Mouse (Mus musculus) midbrain, embryonic 11.5 days (tissue): Measurements from ENCODE around the gene Zfp788. TPM values are rescaled to one million over a fixed set of nuclear protein-coding genes. Genes with fewer than 3 reads are reported as not detected.
A peak's percentile ranks its signal among the peaks of the same experiment; 100 is the strongest.
"Not testable (repeated sequence)": the region's sequence is repeated elsewhere in the genome, so short reads cannot be mapped to it uniquely, and the experiment has no call there.

Experiments
- ATAC-seq: fragments of 200-750 bp; cut with Nextera tagmentation; 2 replicates; pipeline ENCODE4 v1.8.0; 2017; ENCODE audit warnings: moderate TSS enrichment, moderate library complexity; ENCODE audit not compliant: low FRiP score
- DNase-seq: peaks from one replicate; pipeline ENCODE4 v3.0.0; 2015; ENCODE audit warnings: low spot score; ENCODE audit errors: missing footprints
- H3K27ac ChIP-seq: fragments of 300-500 bp; sonication (generic); 2 replicates; pipeline ENCODE4 v1.5.1; 2014; ENCODE audit warnings: low read depth, low read length
- H3K27me3 ChIP-seq: fragments of 300-500 bp; sonication (generic); 2 replicates; pipeline ENCODE4 v1.6.1; 2014; ENCODE audit warnings: mild to moderate bottlenecking, low read length, moderate library complexity, mixed read lengths; ENCODE audit not compliant: control insufficient read depth, insufficient read depth
- H3K36me3 ChIP-seq: fragments of 300-500 bp; sonication (generic); 2 replicates; pipeline ENCODE4 v1.6.1; 2014; ENCODE audit warnings: mild to moderate bottlenecking, low read length, moderate library complexity, mixed read lengths; ENCODE audit not compliant: control insufficient read depth, insufficient read depth
- H3K4me1 ChIP-seq: fragments of 300-500 bp; sonication (generic); 2 replicates; pipeline ENCODE4 v1.6.1; 2014; ENCODE audit warnings: low read length; ENCODE audit not compliant: control insufficient read depth, insufficient read depth
- H3K4me2 ChIP-seq: fragments of 300-500 bp; sonication (generic); 2 replicates; pipeline ENCODE4 v1.6.1; 2014; ENCODE audit warnings: mild to moderate bottlenecking, moderate library complexity
- H3K4me3 ChIP-seq: fragments of 300-500 bp; sonication (generic); 2 replicates; pipeline ENCODE4 v1.5.1; 2014; ENCODE audit warnings: low read depth, low read length
- H3K9ac ChIP-seq: fragments of 300-500 bp; sonication (generic); 2 replicates; pipeline ENCODE4 v1.6.1; 2014; ENCODE audit warnings: low read length
- H3K9me3 ChIP-seq: fragments of 300-500 bp; sonication (generic); 2 replicates; pipeline ENCODE4 v1.6.1; 2016; ENCODE audit warnings: low read length; ENCODE audit not compliant: control insufficient read depth
- WGBS: fragments of 180-500 bp; shearing (Covaris S2); extraction: QIAGEN DNeasy Blood & Tissue Kit; methylation state at CpG from one replicate; pipeline ENCODE4 v1.1.7; 2014; 5-methylcytosine and 5-hydroxymethylcytosine counted together
- polyA plus RNA-seq: library from polyadenylated mRNA; unstranded; fragments of >200 nt; fragmentation: Nextera tagmentation; extraction: Ambion mirVana; gene quantifications from 2 replicates; pipeline ENCODE4 v1.2.1, GENCODE M21; 2014

Gene Zfp788
- polyA plus RNA-seq, result 18.7 and 22.6 TPM in 2 replicates

DNA sequence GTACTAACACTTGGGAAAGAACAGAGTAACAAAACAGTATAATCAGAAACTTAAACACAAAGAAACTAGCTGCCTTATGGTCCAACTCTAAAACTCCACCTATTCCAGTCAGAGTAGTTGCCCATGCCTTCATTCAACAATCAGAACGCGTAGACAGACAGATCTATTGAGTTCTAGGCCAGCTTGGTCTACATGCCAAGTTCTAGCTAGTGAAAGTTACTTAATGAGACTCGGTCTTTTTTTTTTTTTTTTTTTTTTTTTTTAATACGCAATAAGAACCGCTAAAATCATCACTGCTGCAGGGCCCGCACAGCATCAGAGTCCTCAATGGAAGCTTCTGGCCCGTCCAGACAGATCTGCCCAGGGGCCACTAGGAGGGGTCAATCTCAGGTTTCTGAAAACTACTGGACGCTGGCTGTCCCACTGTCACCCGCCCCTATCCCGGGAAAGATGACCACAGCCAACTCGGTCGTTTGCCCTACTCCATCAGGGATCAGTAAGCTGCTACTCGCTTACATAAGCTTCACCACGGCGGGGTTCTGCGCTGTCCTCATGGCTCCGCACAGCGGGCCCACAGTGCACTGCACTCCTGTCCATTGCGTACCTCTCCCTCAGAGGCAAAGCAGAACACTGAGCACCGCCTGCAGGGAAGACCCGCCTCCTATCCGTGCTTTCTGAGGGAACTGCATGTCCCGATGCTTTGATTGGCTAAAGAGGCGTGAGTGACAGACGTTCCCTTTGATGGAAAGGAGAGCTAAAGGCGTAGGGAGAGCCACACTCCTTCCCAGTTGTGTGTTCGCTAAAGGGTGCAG is at the start of gene Zfp788:
TSS of gene Zfp788 (plus strand) at position 795 of the 812 bp plus-strand sequence.
- Histone ChIP-seq H3K27me3 (no peaks in the 10 kb centered on the region), H3K4me3 (peak within 1 kb of the TSS; percentile 51), H3K4me2 (peak within 1 kb of the TSS; percentile 85), H3K36me3 (peaks cover 14% of the 10 kb centered on the region), H3K4me1 (peaks cover 4% of the 10 kb centered on the region; the same call in 1 of the 2 replicates), H3K9me3 (peaks cover 10% of the 10 kb centered on the region; the same call in 1 of the 2 replicates), H3K9ac (peak within 1 kb of the TSS; percentile 68), H3K27ac (peak within 1 kb of the TSS; percentile 94)
- WGBS, result 2% methylated on average over 27 of the region's 27 CpGs
- ATAC-seq, result peak; percentile 96
- peak; percentile 98 for DNase-seq

DNA sequence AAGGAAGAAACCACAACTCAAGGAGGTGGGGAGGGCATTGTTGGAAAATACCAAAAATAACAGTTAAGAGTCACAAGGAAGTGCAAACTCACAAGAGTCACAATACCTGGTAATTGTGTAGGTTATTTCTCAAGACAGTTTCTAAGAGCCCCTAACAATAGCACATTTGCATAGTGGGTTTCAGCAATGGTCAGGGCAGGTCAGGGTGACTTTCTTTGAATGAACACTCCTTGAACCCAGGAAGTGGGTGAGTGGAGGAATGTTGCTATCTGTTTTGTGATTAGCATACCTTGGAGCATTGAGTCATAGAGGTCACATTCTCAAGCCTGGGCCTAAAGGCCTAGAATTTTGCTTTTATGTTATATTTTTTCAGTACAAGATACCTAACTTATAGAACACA is 45.2 kb upstream of the Zfp788 start:
- ATAC-seq, result not testable (repeated sequence)

DNA sequence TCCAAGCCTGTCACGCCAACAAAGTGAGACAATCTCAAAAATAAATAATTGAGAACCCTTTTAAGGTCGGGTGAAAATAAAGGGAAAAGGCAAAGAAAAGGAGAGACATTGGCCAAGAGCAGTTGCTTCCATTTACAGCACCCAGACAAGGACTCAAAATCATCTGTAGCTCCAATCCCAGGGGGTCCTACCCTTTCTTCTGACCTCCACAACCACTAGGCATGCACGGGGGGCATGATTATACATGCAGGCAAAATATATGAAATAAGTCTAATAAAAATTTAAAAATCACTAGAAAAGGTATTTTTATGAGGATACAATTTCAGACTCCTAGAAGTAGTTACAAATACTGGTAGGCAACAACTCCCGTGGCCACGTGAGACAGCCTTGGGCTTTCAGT is 34.4 kb upstream of the Zfp788 start:
- no peaks in the 10 kb centered on the region for H3K9me3 ChIP-seq
- ATAC-seq (peak; percentile 50; the same call in 1 of the 2 replicates), DNase-seq (no peak)
- H3K27me3 ChIP-seq, result no peaks in the 10 kb centered on the region
- no peaks in the 10 kb centered on the region for H3K36me3 ChIP-seq
- H3K27ac ChIP-seq, result no peak overlapping the region
- peak overlapping the region; percentile 56 for H3K4me3 ChIP-seq
- H3K9ac ChIP-seq, result peak overlapping the region; percentile 69
- H3K4me2 ChIP-seq, result peak overlapping the region; percentile 42
- H3K4me1 ChIP-seq, result no peaks in the 10 kb centered on the region; the same call in 1 of the 2 replicates
- WGBS, result 51% methylated on average over 5 of the region's 5 CpGs

More for the DNA sequence above, 45.2 kb upstream of the Zfp788 start:
- not testable (repeated sequence) for H3K9me3 ChIP-seq, DNase-seq, H3K4me3 ChIP-seq, H3K36me3 ChIP-seq, H3K4me2 ChIP-seq, H3K27ac ChIP-seq, H3K27me3 ChIP-seq, H3K4me1 ChIP-seq, H3K9ac ChIP-seq

DNA sequence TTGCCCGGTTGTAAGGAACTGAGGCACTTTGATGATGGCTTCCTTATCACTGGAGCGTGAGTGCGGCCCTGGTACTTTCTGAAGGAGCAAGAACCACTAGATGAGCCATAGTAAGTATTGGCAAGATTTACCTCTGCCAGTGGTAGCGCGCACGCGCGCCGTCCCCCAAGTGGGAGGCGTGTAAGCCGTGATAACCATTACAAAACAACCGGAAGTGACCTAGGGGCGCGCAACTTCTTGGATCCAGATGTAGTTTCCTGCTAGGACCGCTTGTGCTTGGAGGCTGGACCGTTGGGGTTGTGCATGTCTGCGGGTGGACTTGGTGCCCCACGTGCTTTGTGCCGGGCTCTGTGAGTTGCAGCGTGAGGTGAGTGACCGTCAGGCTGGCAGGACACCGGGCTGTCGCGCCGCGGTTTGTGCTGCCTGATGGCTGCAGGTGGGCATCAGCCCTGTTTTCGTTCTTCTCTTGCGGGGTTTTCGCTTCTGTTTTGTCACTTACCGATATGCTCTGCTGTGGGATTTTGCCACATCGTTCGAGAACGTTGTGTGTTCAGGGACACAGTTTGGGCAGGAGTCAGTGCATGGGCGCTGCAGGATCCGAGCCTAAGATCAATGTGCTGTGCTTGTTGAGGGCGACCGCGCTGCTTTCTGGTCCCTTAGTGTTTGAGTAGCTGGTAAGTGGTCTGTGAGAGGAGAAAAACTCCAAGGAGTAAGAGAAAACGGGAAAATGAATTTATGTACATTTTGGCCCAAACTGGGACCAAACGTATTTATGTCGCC is 33.8 kb upstream of the Zfp788 start, which contains the start of gene 2610021A01Rik:
TSS of gene 2610021A01Rik (plus strand) at position 197 of the 780 bp plus-strand sequence.
- H3K27me3 ChIP-seq, result no peaks in the 10 kb centered on the region
- H3K9ac ChIP-seq, result peak within 1 kb of the TSS; percentile 69
- DNase-seq (peak; percentile 98), ATAC-seq (peak; percentile 97)
- under 1% methylated on average over 41 of the region's 41 CpGs for WGBS
- no peaks in the 10 kb centered on the region for H3K9me3 ChIP-seq
- H3K4me2 ChIP-seq, result peak within 1 kb of the TSS; percentile 42
- H3K4me3 ChIP-seq, result peak within 1 kb of the TSS; percentile 56
- H3K36me3 ChIP-seq, result no peaks in the 10 kb centered on the region
- no peak within 1 kb of the TSS for H3K27ac ChIP-seq
- no peaks in the 10 kb centered on the region; the same call in 1 of the 2 replicates for H3K4me1 ChIP-seq

DNA sequence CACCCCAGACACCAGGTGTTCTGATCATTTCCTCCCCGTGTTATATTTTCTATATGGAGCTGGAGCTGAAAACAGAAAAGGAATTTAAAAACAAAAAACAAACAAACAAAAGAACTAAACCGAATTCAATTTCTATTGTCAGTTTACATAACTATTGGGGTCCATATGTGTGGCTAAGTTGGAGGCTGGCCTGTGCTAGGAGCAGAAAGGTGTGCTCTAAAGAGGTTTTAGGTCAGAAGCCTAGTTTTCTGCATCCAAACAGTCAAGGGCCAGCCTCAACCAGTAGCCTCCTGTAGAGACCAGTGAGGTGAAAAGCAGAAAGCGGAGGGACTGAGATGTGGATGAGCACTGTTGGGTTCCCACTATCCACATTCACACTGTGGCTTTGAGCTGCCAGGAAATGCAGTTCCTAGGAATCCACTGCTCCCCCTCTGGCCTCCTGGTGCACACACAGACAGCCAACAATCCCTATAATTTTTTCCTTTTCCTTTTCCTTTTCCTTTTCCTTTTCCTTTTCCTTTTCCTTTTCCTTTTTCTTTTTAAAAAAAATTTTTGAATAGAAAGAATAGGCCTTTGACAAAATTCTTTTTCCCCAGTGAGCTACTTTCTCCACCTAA is 33.0 kb upstream of the Zfp788 start:
- H3K9me3 ChIP-seq, result no peaks in the 10 kb centered on the region
- H3K36me3 ChIP-seq, result no peaks in the 10 kb centered on the region
- ATAC-seq (no peak), DNase-seq (peak; percentile 86)
- 23% methylated on average over 3 of the region's 3 CpGs for WGBS
- H3K4me1 ChIP-seq, result no peaks in the 10 kb centered on the region; the same call in 1 of the 2 replicates
- H3K4me3 ChIP-seq, result peak overlapping the region; percentile 56
- H3K9ac ChIP-seq, result peak overlapping the region; percentile 69
- no peaks in the 10 kb centered on the region for H3K27me3 ChIP-seq
- peak overlapping the region; percentile 42 for H3K4me2 ChIP-seq
- no peak overlapping the region for H3K27ac ChIP-seq

DNA sequence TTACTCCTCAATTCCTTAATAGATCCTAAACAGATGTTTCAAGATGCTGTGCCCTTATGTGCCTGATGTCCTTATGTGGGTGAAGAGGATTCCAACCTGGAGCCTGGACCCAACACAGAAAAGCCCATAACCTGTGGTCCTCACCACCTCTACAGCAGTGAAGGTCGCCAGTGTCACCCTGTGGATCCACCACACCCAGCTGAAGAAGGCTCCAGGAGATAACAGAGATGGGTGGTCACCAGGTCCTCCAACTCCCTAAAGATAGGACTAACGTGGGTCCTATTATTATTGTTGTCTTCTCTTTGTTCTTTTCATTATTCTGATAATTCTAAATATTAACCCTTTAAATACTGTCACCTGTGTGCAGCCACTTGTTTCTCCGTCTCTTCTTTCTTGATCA is 21.3 kb upstream of the Zfp788 start:
- Histone ChIP-seq H3K4me1 (no peaks in the 10 kb centered on the region), H3K4me3 (no peak overlapping the region), H3K36me3 (no peaks in the 10 kb centered on the region; the same call in 1 of the 2 replicates), H3K27me3 (no peaks in the 10 kb centered on the region), H3K9ac (no peak overlapping the region), H3K9me3 (no peaks in the 10 kb centered on the region), H3K4me2 (no peak overlapping the region), H3K27ac (no peak overlapping the region)
- no peak for ATAC-seq
- no peak for DNase-seq
- WGBS, result 86% methylated on average over 3 of the region's 3 CpGs

DNA sequence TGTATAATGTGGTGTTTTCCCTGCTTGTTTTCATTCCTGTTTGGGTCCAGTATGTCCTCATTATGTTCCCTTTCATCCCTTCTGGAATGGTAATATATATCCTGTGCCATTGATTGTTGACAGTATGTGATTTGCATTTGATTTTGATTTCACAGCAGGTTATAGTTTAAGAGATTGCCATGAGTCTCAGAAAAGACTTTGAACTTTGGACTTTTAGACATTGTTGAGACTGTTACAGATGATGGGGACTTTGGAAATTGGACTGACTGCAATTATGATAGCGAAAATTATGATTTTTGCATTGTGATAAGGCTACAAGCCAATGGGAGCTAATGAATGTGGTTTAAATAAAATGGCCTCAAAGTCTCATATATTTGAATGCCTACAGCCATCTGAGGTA is 16.8 kb upstream of the Zfp788 start:
- H3K4me2 ChIP-seq, H3K4me1 ChIP-seq, H3K27me3 ChIP-seq, ATAC-seq, H3K36me3 ChIP-seq, H3K9ac ChIP-seq, DNase-seq, H3K4me3 ChIP-seq, H3K9me3 ChIP-seq, H3K27ac ChIP-seq: not testable (repeated sequence)
- 98% methylated on average over 1 of the region's 1 CpGs for WGBS

DNA sequence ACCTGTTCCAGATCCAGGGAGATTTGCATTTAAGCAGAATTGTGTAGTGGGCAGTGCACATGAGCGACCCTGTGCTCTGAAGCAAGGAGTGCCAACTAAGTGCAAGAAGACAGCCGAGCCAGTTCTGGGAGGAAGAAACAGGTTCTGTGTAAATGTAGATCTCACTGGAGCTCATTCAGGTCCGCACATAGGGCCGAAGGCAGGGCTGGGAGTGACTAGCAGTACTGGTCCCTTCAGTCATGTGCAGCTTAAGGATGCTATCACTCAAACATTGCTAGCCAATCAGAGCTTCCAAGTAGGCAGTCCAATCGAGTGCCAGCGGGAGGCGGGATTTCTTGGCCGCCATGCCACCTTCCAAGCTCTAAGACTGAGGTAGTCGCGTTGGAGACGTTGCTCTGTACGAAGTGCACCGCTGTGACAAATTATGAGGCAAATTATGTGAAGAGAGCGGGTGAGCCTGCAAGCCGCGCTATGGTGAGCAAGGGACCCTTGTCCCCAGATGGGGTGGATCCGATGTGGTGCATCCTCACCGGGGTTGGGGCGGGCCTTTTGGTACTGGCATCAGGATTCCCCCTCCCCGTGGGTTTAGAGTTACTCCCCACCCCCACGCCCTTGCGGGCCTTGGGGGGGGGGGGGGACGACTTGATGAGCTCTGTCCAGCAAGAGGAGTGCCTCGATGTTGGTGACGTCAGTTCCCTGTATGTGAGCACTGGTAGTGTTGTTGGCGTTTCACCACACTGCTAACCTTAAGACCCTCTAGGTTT is 400 bp downstream of the Zfp788 start:
- peaks cover 13% of the 10 kb centered on the region; the same call in 1 of the 2 replicates for H3K9me3 ChIP-seq
- ATAC-seq (peak; percentile 97), DNase-seq (peak; percentile 98)
- H3K27ac ChIP-seq, result peak overlapping the region; percentile 94
- peaks cover 15% of the 10 kb centered on the region for H3K36me3 ChIP-seq
- no peaks in the 10 kb centered on the region for H3K27me3 ChIP-seq
- H3K4me1 ChIP-seq, result peaks cover 4% of the 10 kb centered on the region; the same call in 1 of the 2 replicates
- H3K4me3 ChIP-seq, result peak overlapping the region; percentile 51
- peak overlapping the region; percentile 68 for H3K9ac ChIP-seq
- H3K4me2 ChIP-seq, result peak overlapping the region; percentile 85
- WGBS, result under 1% methylated on average over 26 of the region's 26 CpGs
